Mouse (Mus musculus): ENCODE results near the gene Srsf2. TPM values are rescaled to one million over a fixed set of nuclear protein-coding genes. Genes with fewer than 3 reads are reported as not detected.

Gene Srsf2
- total RNA-seq, 2 experiments from 2014 or later: 150 to 158 TPM

DNA sequence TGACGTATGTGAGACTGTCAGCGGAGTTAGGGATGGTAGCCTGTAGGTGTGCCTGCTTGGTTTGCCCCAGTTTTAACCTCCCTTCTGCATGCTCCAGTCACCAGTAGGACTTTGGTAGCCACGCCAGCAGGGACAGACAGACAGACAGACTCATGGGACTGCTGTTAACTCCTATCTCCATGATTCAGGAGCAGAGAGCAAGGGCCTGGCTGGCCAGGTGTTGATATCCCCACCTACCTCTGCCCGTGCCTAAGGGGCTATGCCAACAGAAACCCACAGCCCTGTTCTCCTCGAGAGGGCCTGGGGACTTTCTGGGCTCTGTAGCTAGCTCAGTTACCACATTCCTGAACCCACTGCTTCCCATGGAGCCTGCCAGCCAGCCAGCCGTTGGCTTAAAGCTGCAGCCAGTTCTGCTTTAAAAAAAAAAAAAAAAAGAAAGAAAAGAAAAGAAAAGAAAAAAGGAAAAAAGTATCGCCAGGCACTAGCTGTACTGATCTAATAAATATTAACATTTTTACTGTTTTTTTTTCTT lies 37.9 kb downstream of the Srsf2 start:
- no peak for TF ChIP-seq CTCF (IDR thresholded peaks at IDR 0.05)
- no peak for DNase-seq (ENCODE audit: extremely low spot score in 1 of 2, low spot score in 2 of 2)
- intact Hi-C loops (cut with DNase I): loop anchor here (5.0 kb wide), 1 partner anchor 228 kb away; the partner anchor contains the start of gene Aanat
- H3K27ac ChIP-seq: peak overlapping the region; percentile 64
- no peak overlapping the region for H3K4me3 ChIP-seq

GRCm38 (mm10) chr11:116814076-116814883 lies 38.6 kb downstream of the Srsf2 start:
- DNase-seq (ENCODE audit: extremely low spot score in 1 of 2, low spot score in 2 of 2): no peak

DNA sequence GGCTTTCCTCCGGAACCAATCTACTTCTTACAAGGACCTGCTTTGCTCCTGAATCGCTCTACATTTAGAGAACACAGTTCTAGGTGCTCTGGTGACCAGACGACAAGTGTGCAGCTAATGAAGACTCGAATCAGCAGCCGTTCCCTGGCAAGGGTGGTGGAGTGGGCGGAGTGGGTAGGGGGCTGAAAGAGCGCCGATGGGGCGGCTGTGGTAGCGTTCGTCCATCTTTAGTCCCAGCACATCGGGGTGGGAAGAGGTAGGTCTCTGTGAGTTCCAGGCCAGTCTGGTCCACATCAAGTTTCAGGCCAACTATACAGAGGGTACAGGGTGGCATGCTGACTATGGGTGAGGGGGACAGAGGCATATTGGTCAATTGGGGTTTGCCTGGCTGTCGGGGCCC lies 39.3 kb downstream of the Srsf2 start:
- H3K27ac ChIP-seq: peak overlapping the region; percentile 64
- DNase-seq (ENCODE audit: extremely low spot score in 1 of 2, low spot score in 2 of 2): no peak
- no peak for TF ChIP-seq CTCF (IDR thresholded peaks at IDR 0.05)
- intact Hi-C loops (cut with DNase I): loop anchor here (5.0 kb wide), 1 partner anchor 226 kb away; the partner anchor contains the start of gene Aanat
- no peak overlapping the region for H3K4me3 ChIP-seq

More at GRCm38 (mm10) chr11:116814076-116814883, 38.6 kb downstream of the Srsf2 start:
- Histone ChIP-seq H3K4me3 (no peak overlapping the region), H3K27ac (peak overlapping the region; percentile 64)
- no peak for TF ChIP-seq CTCF (IDR thresholded peaks at IDR 0.05)
- intact Hi-C loops (cut with DNase I): loop anchor here (5.0 kb wide), 1 partner anchor 227 kb away; the partner anchor contains the start of gene Aanat

GRCm38 (mm10) chr11:116812793-116813529 lies 39.9 kb downstream of the Srsf2 start:
- Histone ChIP-seq H3K4me3 (no peak overlapping the region), H3K27ac (no peak overlapping the region)
- intact Hi-C loops (cut with DNase I): loop anchor here (5.0 kb wide), 1 partner anchor 226 kb away; the partner anchor contains the start of gene Aanat
- TF ChIP-seq CTCF (IDR thresholded peaks at IDR 0.05): no peak
- no peak for DNase-seq (ENCODE audit: extremely low spot score in 1 of 2, low spot score in 2 of 2)

DNA sequence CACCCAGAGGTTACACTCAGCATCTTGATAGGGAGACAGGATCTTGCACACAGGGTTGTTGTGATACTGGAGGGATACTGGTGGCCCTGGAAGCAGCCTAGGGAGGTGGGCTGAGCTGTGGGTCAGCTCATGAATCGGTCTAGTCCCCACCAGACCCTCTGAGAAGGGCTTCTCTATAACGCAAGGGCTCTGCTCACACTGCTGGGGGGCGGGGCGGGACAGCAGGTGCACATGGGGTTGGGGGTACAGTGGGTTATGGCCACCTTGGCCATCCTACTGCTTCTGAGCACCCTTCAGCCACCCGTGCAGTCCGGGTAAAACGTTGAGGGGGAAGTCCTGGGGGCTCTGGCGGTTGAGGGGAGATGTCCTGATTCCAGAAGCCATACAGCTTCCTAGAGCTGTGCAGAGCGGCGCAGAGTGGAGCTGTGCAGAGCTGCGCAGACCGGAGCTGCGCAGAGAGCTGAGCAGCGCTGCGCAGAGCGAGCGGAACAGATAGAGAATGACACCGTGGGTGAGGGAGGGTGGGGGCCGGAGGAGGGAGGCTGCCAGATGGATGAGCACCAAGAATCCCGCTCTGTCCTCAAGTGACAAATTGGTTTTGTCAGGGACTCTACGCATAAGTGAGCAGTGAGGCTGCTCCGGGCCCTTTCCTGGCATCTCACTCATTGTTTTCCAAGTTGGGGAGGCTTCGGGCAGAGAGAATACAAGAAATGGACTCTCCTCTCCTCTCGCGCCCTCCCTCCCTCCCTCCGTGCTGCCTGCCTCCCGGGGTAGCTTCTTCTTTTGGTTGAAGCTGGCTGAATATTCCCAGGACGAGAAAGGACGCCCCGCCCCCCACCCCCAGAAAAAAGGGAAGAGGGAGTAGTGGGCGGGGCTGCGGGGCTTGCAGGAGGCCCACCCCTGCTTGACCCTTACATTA lies 41.7 kb downstream of the Srsf2 start:
- intact Hi-C loops (cut with DNase I): loop anchor here (5.0 kb wide), 1 partner anchor 224 kb away; the partner anchor contains the start of gene Aanat
- peak; percentile 75 to 79 for DNase-seq (ENCODE audit: extremely low spot score in 1 of 2, low spot score in 2 of 2)

DNA sequence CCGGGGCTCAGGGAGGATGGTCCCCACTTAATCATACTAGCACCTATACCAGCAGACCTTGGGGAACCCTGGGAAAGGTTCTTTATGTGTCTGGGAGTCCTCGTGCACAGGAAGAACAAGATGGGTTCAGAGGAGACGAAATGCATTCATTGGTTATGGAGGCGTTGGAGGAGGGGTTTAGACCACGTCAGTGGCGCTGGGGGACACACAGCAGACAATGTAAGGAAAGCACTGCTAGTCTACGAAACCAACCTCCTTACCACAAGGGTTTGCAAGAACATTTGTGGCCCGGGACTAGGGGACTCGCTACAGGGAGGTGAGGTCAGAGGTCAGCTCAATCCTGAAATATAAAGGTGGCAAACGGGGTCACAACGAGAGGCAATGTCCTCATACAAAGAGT lies 42.4 kb downstream of the Srsf2 start:
- intact Hi-C loops (cut with DNase I): loop anchor here (5.0 kb wide), 1 partner anchor 223 kb away; the partner anchor contains the start of gene Aanat
- H3K27ac ChIP-seq: peak overlapping the region; percentile 84
- no peak for DNase-seq (ENCODE audit: extremely low spot score in 1 of 2, low spot score in 2 of 2)
- no peak overlapping the region for H3K4me3 ChIP-seq
- TF ChIP-seq CTCF (IDR thresholded peaks at IDR 0.05): no peak

More for the DNA sequence above, 41.7 kb downstream of the Srsf2 start:
- peak; percentile 14; the same call in 1 of the 2 replicates for TF ChIP-seq CTCF (IDR thresholded peaks at IDR 0.05)
- H3K27ac ChIP-seq: peak overlapping the region; percentile 84
- peak overlapping the region; percentile 43 for H3K4me3 ChIP-seq

- Histone ChIP-seq H3K4me3 (no peak overlapping the region), H3K27ac (no peak overlapping the region)
- no peak for DNase-seq (ENCODE audit: extremely low spot score in 1 of 2, low spot score in 2 of 2)
- no peak for TF ChIP-seq CTCF (IDR thresholded peaks at IDR 0.05)
- intact Hi-C loops (cut with DNase I): loop anchor here (2.0 to 10.0 kb wide), 2 partner anchors 167 to 305 kb away; no protein-coding TSS in a partner anchor
Measured at GRCm38 (mm10) chr11:116809520-116809919, 43.4 kb downstream of the Srsf2 start.

- intact Hi-C loops (cut with DNase I): loop anchor here (1.0 to 10.0 kb wide), 3 partner anchors 138 to 304 kb away; no protein-coding TSS in a partner anchor
Measured at GRCm38 (mm10) chr11:116808811-116809395, 44.0 kb downstream of the Srsf2 start.

GRCm38 (mm10) chr11:116807938-116808606 lies 44.8 kb downstream of the Srsf2 start:
- peak; percentile 90 for TF ChIP-seq CTCF (IDR thresholded peaks at IDR 0.05)
- H3K4me3 ChIP-seq: no peak overlapping the region
- intact Hi-C loops (cut with DNase I): loop anchor here (1.0 to 10.0 kb wide), 3 partner anchors 137 to 303 kb away; no protein-coding TSS in a partner anchor
- DNase-seq (ENCODE audit: extremely low spot score in 1 of 2, low spot score in 2 of 2): peak; percentile 78 to 86
- no peak overlapping the region for H3K27ac ChIP-seq

More at GRCm38 (mm10) chr11:116808811-116809395, 44.0 kb downstream of the Srsf2 start:
- no peak overlapping the region for H3K4me3 ChIP-seq
- H3K27ac ChIP-seq: no peak overlapping the region
- no peak for TF ChIP-seq CTCF (IDR thresholded peaks at IDR 0.05)
- no peak for DNase-seq (ENCODE audit: extremely low spot score in 1 of 2, low spot score in 2 of 2)

DNA sequence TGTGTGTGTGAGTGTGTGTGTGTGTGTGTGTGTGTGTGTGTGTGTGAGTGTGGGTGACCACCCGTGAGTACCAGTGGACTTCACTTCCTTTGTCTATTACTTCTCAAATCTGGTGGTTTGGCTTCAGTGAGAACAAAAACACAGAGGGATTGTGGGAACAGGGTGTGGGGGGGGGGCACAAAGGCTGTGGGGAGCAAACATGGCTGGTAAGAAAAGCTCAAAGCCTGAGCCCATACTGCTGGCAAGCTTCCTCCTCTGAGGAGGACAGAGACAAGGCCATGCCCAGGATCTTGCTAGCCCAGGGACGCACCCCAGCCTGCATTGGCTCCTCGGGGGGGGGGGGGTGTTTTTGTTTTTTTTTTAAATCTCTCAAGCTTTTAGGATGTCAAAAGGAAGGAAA lies 45.4 kb downstream of the Srsf2 start:
- DNase-seq (ENCODE audit: extremely low spot score in 1 of 2, low spot score in 2 of 2): no peak
- intact Hi-C loops (cut with DNase I): loop anchor here (10.0 kb wide), 1 partner anchor 303 kb away; no protein-coding TSS in a partner anchor
- no peak overlapping the region for H3K4me3 ChIP-seq
- no peak for TF ChIP-seq CTCF (IDR thresholded peaks at IDR 0.05)
- no peak overlapping the region for H3K27ac ChIP-seq
